Mouse (Mus musculus): ENCODE measurements around the gene Gm20825.
"Not testable (repeated sequence)": the region's sequence is repeated elsewhere in the genome, so short reads cannot be mapped to it uniquely, and the experiment has no call there.

Gene Gm20825

DNA sequence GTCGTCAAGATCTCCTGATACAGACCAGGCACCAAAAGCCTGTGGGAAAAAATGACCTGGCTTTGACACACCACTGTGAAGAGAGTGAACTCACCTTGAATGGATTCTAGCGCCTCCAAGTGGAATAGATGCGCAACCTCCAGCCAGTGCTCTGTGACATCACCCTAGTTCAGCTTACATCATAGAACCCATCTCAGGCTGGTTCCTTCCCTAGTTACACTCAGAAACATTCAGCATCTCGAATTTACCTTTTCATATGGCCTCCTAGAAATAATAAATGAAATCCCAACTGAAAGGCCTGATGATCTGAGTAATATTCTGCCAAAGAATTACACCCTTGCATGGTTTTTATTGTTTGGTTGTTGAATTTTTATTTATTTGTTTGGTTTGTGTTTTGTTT is at the start of gene Gm20825:
TSS of gene Gm20825 (minus strand) at position 101 of the 400 bp plus-strand sequence.
- in situ Hi-C loops (cut with MseI, MboI) = not testable (repeated sequence)
